Mouse (Mus musculus): ENCODE results near the gene Stap1. TPM values are rescaled to one million over a fixed set of nuclear protein-coding genes. Genes with fewer than 3 reads are reported as not detected.

The Stap1 gene
- total RNA-seq, 2 experiments from 2014 or later = not detected

- no peak for DNase-seq (ENCODE audit: low spot score)
These were observed 57.2 kb downstream of the Stap1 start for GRCm38 (mm10) chr5:86128749-86129148.

- no peak for DNase-seq (ENCODE audit: low spot score)
These were observed 58.3 kb downstream of the Stap1 start for GRCm38 (mm10) chr5:86129828-86130227.

Other genes with a start within 250 kb of the Stap1 start
- 1 to 10 TPM; 2.9 to 3.6 TPM for gene Cenpc1, start 6.2 kb upstream of the Stap1 start, total RNA-seq (2021)
- 1 to 10 TPM; 5.0 to 5.4 TPM for gene Uba6, start 101.1 kb downstream of the Stap1 start, total RNA-seq (2021)
- gene Gnrhr, start 126.2 kb downstream of the Stap1 start, total RNA-seq (2021) = not detected
- gene Tmprss11c, start 217.6 kb downstream of the Stap1 start, total RNA-seq (2021) = not detected